Mouse (Mus musculus) limb, embryonic 14.5 days (tissue): Measurements from ENCODE around the gene Dcaf12. TPM values are rescaled to one million over a fixed set of nuclear protein-coding genes. Genes with fewer than 3 reads are reported as not detected.

Source experiments
- ATAC-seq: fragments of 200-750 bp; cut with Nextera tagmentation; 2 replicates; pipeline ENCODE4 v1.8.0; 2017; ENCODE audit warnings: low read depth, moderate number of reproducible peaks, moderate TSS enrichment; ENCODE audit not compliant: low FRiP score
- DNase-seq: peaks from one replicate; pipeline ENCODE4 v3.0.0-alpha.2; 2015; ENCODE audit warnings: low spot score
- H3K27ac ChIP-seq: fragments of 300-500 bp; sonication (generic); replicated peaks from 2 replicates; pipeline ENCODE4 v1.5.1; 2014; ENCODE audit warnings: low read depth, mild to moderate bottlenecking, low read length, moderate library complexity, mixed read lengths
- H3K27me3 ChIP-seq: fragments of 300-500 bp; sonication (generic); 2 replicates; pipeline ENCODE4 v1.6.1; 2014; ENCODE audit warnings: low read length, mixed read lengths; ENCODE audit not compliant: control insufficient read depth, insufficient read depth
- H3K36me3 ChIP-seq: fragments of 300-500 bp; sonication (generic); 2 replicates; pipeline ENCODE4 v1.6.1; 2014; ENCODE audit warnings: mild to moderate bottlenecking, low read length, moderate library complexity, mixed read lengths; ENCODE audit not compliant: control insufficient read depth, insufficient read depth
- H3K4me1 ChIP-seq: fragments of 300-500 bp; sonication (generic); 2 replicates; pipeline ENCODE4 v1.6.1; 2014; ENCODE audit warnings: antibody characterized with exemption, low read length, mixed read lengths; ENCODE audit not compliant: control insufficient read depth, insufficient read depth
- H3K4me2 ChIP-seq: fragments of 300-500 bp; sonication (generic); replicated peaks from 2 replicates; pipeline ENCODE4 v1.6.1; 2014; ENCODE audit warnings: low read depth, mild to moderate bottlenecking, low read length, moderate library complexity; ENCODE audit not compliant: severe bottlenecking
- H3K4me3 ChIP-seq: fragments of 300-500 bp; sonication (generic); replicated peaks from 2 replicates; pipeline ENCODE4 v1.5.1; 2014; ENCODE audit warnings: low read length
- H3K9ac ChIP-seq: fragments of 300-500 bp; sonication (generic); 2 replicates; pipeline ENCODE4 v1.6.1; 2014; ENCODE audit warnings: mild to moderate bottlenecking, low read depth, low read length, moderate library complexity; ENCODE audit not compliant: severe bottlenecking
- H3K9me3 ChIP-seq: fragments of 300-500 bp; sonication (generic); 2 replicates; pipeline ENCODE4 v1.6.1; 2016; ENCODE audit warnings: low read length; ENCODE audit not compliant: control insufficient read depth
- POLR2A ChIP-seq: fragments of 200-500 bp; IDR thresholded peaks from 2 replicates; pipeline ENCODE4 v1.8.0; 2012; ENCODE audit warnings: inconsistent platforms, mild to moderate bottlenecking, moderate library complexity, borderline replicate concordance; ENCODE audit not compliant: insufficient read depth, insufficient read length; ENCODE audit errors: extremely low read depth
- WGBS: fragments of 180-500 bp; shearing (Covaris S2); extraction: QIAGEN DNeasy Blood & Tissue Kit; methylation state at CpG from one replicate; pipeline ENCODE4 v1.1.7; 2014; 5-methylcytosine and 5-hydroxymethylcytosine counted together
- polyA plus RNA-seq, 2 experiments: library from polyadenylated mRNA; depleted of rRNA in 1 of 2; stranded (reverse) in 1 of 2; unstranded in 1 of 2; fragments of >200 nt; fragmentation: Nextera tagmentation in 1 of 2; extraction: Ambion mirVana in 1 of 2; gene quantifications; 2 replicates each; pipeline versions ENCODE4 v1.2.1 to v1.2.3; 2012 to 2014

The Dcaf12 gene
- polyA plus RNA-seq, 2 experiments, result 35.4 to 42.4 TPM

GRCm38 (mm10) chr4:41260691-41261090 is 54.0 kb downstream of the Dcaf12 start:
- ATAC-seq (no peak), DNase-seq (no peak)
- Histone ChIP-seq H3K4me1 (no peaks in the 10 kb centered on the region), H3K27ac (no peak overlapping the region), H3K36me3 (peaks cover 20% of the 10 kb centered on the region), H3K4me2 (no peak overlapping the region), H3K9ac (no peak overlapping the region), H3K4me3 (no peak overlapping the region), H3K27me3 (no peaks in the 10 kb centered on the region), H3K9me3 (no peaks in the 10 kb centered on the region)
- no peak for TF ChIP-seq POLR2A

GRCm38 (mm10) chr4:41259019-41259418 is 55.7 kb downstream of the Dcaf12 start:
- H3K36me3 ChIP-seq, result peaks cover 15% of the 10 kb centered on the region
- TF ChIP-seq POLR2A, result no peak
- H3K9ac ChIP-seq, result no peak overlapping the region
- H3K27ac ChIP-seq, result no peak overlapping the region
- DNase-seq (no peak), ATAC-seq (no peak)
- 88% methylated on average over 4 of the region's 4 CpGs for WGBS
- no peaks in the 10 kb centered on the region for H3K9me3 ChIP-seq
- no peak overlapping the region for H3K4me2 ChIP-seq
- H3K4me1 ChIP-seq, result no peaks in the 10 kb centered on the region
- H3K4me3 ChIP-seq, result no peak overlapping the region
- no peaks in the 10 kb centered on the region for H3K27me3 ChIP-seq

- Histone ChIP-seq H3K27me3 (no peaks in the 10 kb centered on the region), H3K27ac (no peak overlapping the region), H3K4me2 (no peak overlapping the region), H3K4me1 (no peaks in the 10 kb centered on the region), H3K36me3 (peaks cover 10% of the 10 kb centered on the region), H3K9me3 (no peaks in the 10 kb centered on the region), H3K4me3 (no peak overlapping the region), H3K9ac (no peak overlapping the region)
- TF ChIP-seq POLR2A, result no peak
- ATAC-seq (peak; percentile 73), DNase-seq (peak; percentile 23)
- 88% methylated on average over 1 of the region's 1 CpGs for WGBS
Observed at GRCm38 (mm10) chr4:41257752-41258151, 56.9 kb downstream of the Dcaf12 start.

GRCm38 (mm10) chr4:41255564-41256210 is 59.0 kb downstream of the Dcaf12 start:
- H3K4me3 ChIP-seq, result no peak overlapping the region
- H3K4me2 ChIP-seq, result no peak overlapping the region
- H3K9me3 ChIP-seq, result no peaks in the 10 kb centered on the region
- no peak overlapping the region for H3K9ac ChIP-seq
- H3K27me3 ChIP-seq, result no peaks in the 10 kb centered on the region
- TF ChIP-seq POLR2A, result no peak
- WGBS, result 90% methylated on average over 12 of the region's 12 CpGs
- H3K27ac ChIP-seq, result no peak overlapping the region
- ATAC-seq, result no peak; the same call in 1 of the 2 replicates
- H3K4me1 ChIP-seq, result no peaks in the 10 kb centered on the region
- H3K36me3 ChIP-seq, result peaks cover 16% of the 10 kb centered on the region; the same call in 1 of the 2 replicates
- DNase-seq, result no peak

- Histone ChIP-seq H3K9me3 (no peaks in the 10 kb centered on the region), H3K36me3 (peaks cover 29% of the 10 kb centered on the region), H3K9ac (no peak overlapping the region), H3K27me3 (no peaks in the 10 kb centered on the region), H3K4me3 (no peak overlapping the region), H3K4me1 (no peaks in the 10 kb centered on the region), H3K4me2 (no peak overlapping the region), H3K27ac (no peak overlapping the region)
- TF ChIP-seq POLR2A, result no peak
- 50% methylated on average over 2 of the region's 2 CpGs for WGBS
- no peak for DNase-seq
- no peak for ATAC-seq
Observed at GRCm38 (mm10) chr4:41253756-41254155, 60.9 kb downstream of the Dcaf12 start.
